Mouse (Mus musculus) embryonic facial prominence, embryonic 10.5 days (tissue): ENCODE measurements around the gene Lrp4. TPM values are rescaled to one million over a fixed set of nuclear protein-coding genes. Genes with fewer than 3 reads are reported as not detected.

Experiments used
- DNase-seq: peaks from one replicate; pipeline ENCODE4 v3.0.0-alpha.2; 2017; ENCODE audit warnings: low spot score
- H3K27ac ChIP-seq: fragments of 300-500 bp; sonication (generic); replicated peaks from 2 replicates; pipeline ENCODE4 v1.5.1; 2016; ENCODE audit warnings: mild to moderate bottlenecking
- H3K27me3 ChIP-seq: fragments of 300-500 bp; sonication (generic); replicated peaks from 2 replicates; pipeline ENCODE4 v1.6.1; 2016; ENCODE audit warnings: low read depth, mild to moderate bottlenecking; ENCODE audit not compliant: poor library complexity, severe bottlenecking
- H3K36me3 ChIP-seq: fragments of 300-500 bp; sonication (generic); replicated peaks from 2 replicates; pipeline ENCODE4 v1.6.1; 2016; ENCODE audit warnings: mild to moderate bottlenecking, moderate library complexity
- H3K4me1 ChIP-seq: fragments of 300-500 bp; sonication (generic); 2 replicates; pipeline ENCODE4 v1.6.1; 2016
- H3K4me3 ChIP-seq: fragments of 300-500 bp; sonication (generic); 2 replicates; pipeline ENCODE4 v1.5.1; 2016; ENCODE audit warnings: mild to moderate bottlenecking, moderate library complexity
- H3K9me3 ChIP-seq: fragments of 300-500 bp; sonication (generic); 2 replicates; pipeline ENCODE4 v1.6.1; 2016; ENCODE audit warnings: mild to moderate bottlenecking
- WGBS: fragments of 180-500 bp; shearing (Covaris S2); methylation state at CpG from one replicate; pipeline ENCODE4 v1.1.7; 2016; 5-methylcytosine and 5-hydroxymethylcytosine counted together
- polyA plus RNA-seq: library from polyadenylated mRNA; unstranded; fragments of >200 nt; fragmentation: Nextera tagmentation; extraction: Ambion mirVana; gene quantifications from 2 replicates; pipeline ENCODE4 v1.2.1, GENCODE M21; 2016

Gene Lrp4
- polyA plus RNA-seq, 1 experiment from 2014 or later = 8.4 TPM

- no peak for DNase-seq
- 89% methylated on average over 5 of the region's 5 CpGs for WGBS
Observed at GRCm38 (mm10) chr2:91437116-91437815, 20.0 kb upstream of the Lrp4 start.

GRCm38 (mm10) chr2:91439271-91439670 lies 18.0 kb upstream of the Lrp4 start:
- no peaks in the 10 kb centered on the region for H3K9me3 ChIP-seq
- 82% methylated on average over 10 of the region's 10 CpGs for WGBS
- H3K36me3 ChIP-seq = no peaks in the 10 kb centered on the region
- H3K27ac ChIP-seq = no peak overlapping the region
- no peak overlapping the region for H3K4me3 ChIP-seq
- DNase-seq = no peak
- H3K4me1 ChIP-seq = peaks cover 8% of the 10 kb centered on the region
- no peaks in the 10 kb centered on the region for H3K27me3 ChIP-seq

More at GRCm38 (mm10) chr2:91437116-91437815, 20.0 kb upstream of the Lrp4 start:
- no peaks in the 10 kb centered on the region; the same call in 1 of the 2 replicates for H3K4me1 ChIP-seq
- no peak overlapping the region for H3K27ac ChIP-seq
- no peaks in the 10 kb centered on the region for H3K27me3 ChIP-seq
- H3K4me3 ChIP-seq = no peak overlapping the region
- H3K9me3 ChIP-seq = no peaks in the 10 kb centered on the region
- H3K36me3 ChIP-seq = no peaks in the 10 kb centered on the region

- Histone ChIP-seq H3K9me3 (no peaks in the 10 kb centered on the region), H3K4me1 (peaks cover 8% of the 10 kb centered on the region), H3K36me3 (no peaks in the 10 kb centered on the region), H3K4me3 (no peak overlapping the region), H3K27me3 (no peaks in the 10 kb centered on the region), H3K27ac (no peak overlapping the region)
- 94% methylated on average over 1 of the region's 1 CpGs for WGBS
- DNase-seq = no peak
Observed at GRCm38 (mm10) chr2:91439876-91440275, 17.4 kb upstream of the Lrp4 start.

GRCm38 (mm10) chr2:91440686-91441085 lies 16.6 kb upstream of the Lrp4 start:
- WGBS = 86% methylated on average over 5 of the region's 5 CpGs
- H3K4me1 ChIP-seq = peaks cover 8% of the 10 kb centered on the region
- H3K4me3 ChIP-seq = no peak overlapping the region
- no peaks in the 10 kb centered on the region for H3K9me3 ChIP-seq
- no peak overlapping the region for H3K27ac ChIP-seq
- no peak for DNase-seq
- no peaks in the 10 kb centered on the region for H3K36me3 ChIP-seq
- H3K27me3 ChIP-seq = no peaks in the 10 kb centered on the region

- Histone ChIP-seq H3K36me3 (no peaks in the 10 kb centered on the region), H3K4me3 (no peak overlapping the region), H3K4me1 (peaks cover 8% of the 10 kb centered on the region), H3K27ac (no peak overlapping the region), H3K9me3 (no peaks in the 10 kb centered on the region), H3K27me3 (no peaks in the 10 kb centered on the region)
- 72% methylated on average over 2 of the region's 2 CpGs for WGBS
- DNase-seq = no peak
Observed at GRCm38 (mm10) chr2:91441715-91442114, 15.6 kb upstream of the Lrp4 start.

GRCm38 (mm10) chr2:91442241-91442640 lies 15.1 kb upstream of the Lrp4 start:
- H3K27ac ChIP-seq = no peak overlapping the region
- H3K9me3 ChIP-seq = no peaks in the 10 kb centered on the region
- H3K36me3 ChIP-seq = no peaks in the 10 kb centered on the region
- H3K27me3 ChIP-seq = no peaks in the 10 kb centered on the region
- peaks cover 8% of the 10 kb centered on the region for H3K4me1 ChIP-seq
- DNase-seq = no peak
- H3K4me3 ChIP-seq = no peak overlapping the region
- WGBS = 91% methylated on average over 1 of the region's 1 CpGs

GRCm38 (mm10) chr2:91444286-91444892 lies 12.9 kb upstream of the Lrp4 start, which contains the start of gene 1110051M20Rik:
1110051M20Rik (minus strand) TSS chr2:91444704.
- Histone ChIP-seq H3K9me3 (no peaks in the 10 kb centered on the region), H3K27ac (peak within 1 kb of the TSS; percentile 81), H3K36me3 (no peaks in the 10 kb centered on the region), H3K4me1 (peaks cover 8% of the 10 kb centered on the region; the same call in 1 of the 2 replicates), H3K4me3 (peak within 1 kb of the TSS; percentile 71), H3K27me3 (no peaks in the 10 kb centered on the region)
- 1% methylated on average over 19 of the region's 19 CpGs for WGBS
- DNase-seq = peak; percentile 91

- DNase-seq = no peak
- 75% methylated on average over 1 of the region's 1 CpGs for WGBS
- no peaks in the 10 kb centered on the region for H3K9me3 ChIP-seq
Observed at GRCm38 (mm10) chr2:91449662-91450061, 7.6 kb upstream of the Lrp4 start.

GRCm38 (mm10) chr2:91450316-91450715 lies 7.0 kb upstream of the Lrp4 start:
- Histone ChIP-seq H3K4me3 (no peak overlapping the region), H3K27ac (no peak overlapping the region), H3K27me3 (no peaks in the 10 kb centered on the region; the same call in 1 of the 2 replicates), H3K36me3 (no peaks in the 10 kb centered on the region), H3K4me1 (peaks cover 4% of the 10 kb centered on the region), H3K9me3 (no peaks in the 10 kb centered on the region)
- DNase-seq = no peak
- 69% methylated on average over 9 of the region's 9 CpGs for WGBS

More at GRCm38 (mm10) chr2:91449662-91450061, 7.6 kb upstream of the Lrp4 start:
- Histone ChIP-seq H3K4me3 (no peak overlapping the region), H3K27me3 (no peaks in the 10 kb centered on the region), H3K27ac (no peak overlapping the region), H3K4me1 (no peaks in the 10 kb centered on the region), H3K36me3 (no peaks in the 10 kb centered on the region)

- Histone ChIP-seq H3K27me3 (no peaks in the 10 kb centered on the region; the same call in 1 of the 2 replicates), H3K4me3 (no peak overlapping the region), H3K27ac (no peak overlapping the region), H3K36me3 (no peaks in the 10 kb centered on the region), H3K4me1 (peaks cover 27% of the 10 kb centered on the region), H3K9me3 (no peaks in the 10 kb centered on the region)
- WGBS = 70% methylated on average over 8 of the region's 8 CpGs
- DNase-seq = no peak
Observed at GRCm38 (mm10) chr2:91452658-91453057, 4.7 kb upstream of the Lrp4 start.

GRCm38 (mm10) chr2:91453231-91454075 lies 3.9 kb upstream of the Lrp4 start:
- no peak overlapping the region for H3K4me3 ChIP-seq
- no peak overlapping the region for H3K27ac ChIP-seq
- no peaks in the 10 kb centered on the region for H3K36me3 ChIP-seq
- peaks cover 30% of the 10 kb centered on the region for H3K4me1 ChIP-seq
- no peak for DNase-seq
- H3K27me3 ChIP-seq = no peaks in the 10 kb centered on the region; the same call in 1 of the 2 replicates
- WGBS = 81% methylated on average over 9 of the region's 9 CpGs
- no peaks in the 10 kb centered on the region for H3K9me3 ChIP-seq

GRCm38 (mm10) chr2:91454434-91454833 lies 2.9 kb upstream of the Lrp4 start:
- WGBS = 82% methylated on average over 3 of the region's 3 CpGs
- no peaks in the 10 kb centered on the region; the same call in 1 of the 2 replicates for H3K27me3 ChIP-seq
- no peak for DNase-seq
- H3K4me3 ChIP-seq = no peak overlapping the region
- no peak overlapping the region for H3K27ac ChIP-seq
- H3K36me3 ChIP-seq = no peaks in the 10 kb centered on the region
- H3K4me1 ChIP-seq = peaks cover 37% of the 10 kb centered on the region
- H3K9me3 ChIP-seq = no peaks in the 10 kb centered on the region
